Mouse (Mus musculus): ENCODE measurements around the gene Myrf. TPM values are rescaled to one million over a fixed set of nuclear protein-coding genes. Genes with fewer than 3 reads are reported as not detected.

Gene Myrf
- polyA plus RNA-seq, 1 experiment from 2014 or later: 16.2 TPM

- Histone ChIP-seq H3K9me3 (replicated peaks) (no peaks in the 10 kb centered on the region), H3K27me3 (replicated peaks) (peaks cover 3% of the 10 kb centered on the region; the same call in 1 of the 2 replicates), H3K36me3 (no peaks in the 10 kb centered on the region), H3K4me3 (no peak overlapping the region), H3K9ac (no peak overlapping the region), H3K4me2 (no peak overlapping the region), H3K27ac (ENCODE audit: poor library complexity, severe bottlenecking) (no peak overlapping the region), H3K4me1 (replicated peaks) (peaks cover 58% of the 10 kb centered on the region)
- 36% methylated on average over 5 of the region's 5 CpGs for WGBS
- ATAC-seq (ENCODE audit: insufficient number of reproducible peaks, low FRiP score): no peak
Measured at GRCm38 (mm10) chr19:10274056-10274455, 33.5 kb upstream of the Myrf start.

DNA sequence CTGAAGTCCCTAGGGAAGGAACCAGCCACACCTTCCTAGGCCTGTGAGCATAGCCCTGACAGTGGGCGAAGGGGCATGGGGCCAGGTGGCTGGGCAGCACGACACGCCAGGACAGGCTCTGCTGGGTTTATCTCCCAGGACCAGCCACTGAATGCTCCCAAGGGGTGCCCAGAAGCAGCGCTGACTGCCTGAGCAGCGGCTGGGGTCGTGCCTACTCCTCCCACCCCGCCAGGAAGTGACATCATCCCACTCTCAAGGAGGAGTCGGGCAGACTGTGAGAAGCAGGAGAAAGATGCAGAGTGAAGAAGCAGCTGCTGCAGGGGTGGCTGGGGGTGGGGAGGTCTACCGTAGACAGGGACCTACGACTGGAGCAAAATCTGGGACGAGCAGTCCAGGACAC, 32.2 kb upstream of the Myrf start:
- peaks cover 3% of the 10 kb centered on the region; the same call in 1 of the 2 replicates for H3K27me3 ChIP-seq (replicated peaks)
- H3K4me3 ChIP-seq: no peak overlapping the region
- 0 out of 2 replicates have a peak overlapping the region, but pooled peaks have one; percentile 9 for H3K27ac ChIP-seq (ENCODE audit: poor library complexity, severe bottlenecking)
- peaks cover 45% of the 10 kb centered on the region for H3K4me1 ChIP-seq (replicated peaks)
- peak overlapping the region; percentile 15; the same call in 1 of the 2 replicates for H3K4me2 ChIP-seq
- H3K36me3 ChIP-seq: no peaks in the 10 kb centered on the region
- no peaks in the 10 kb centered on the region for H3K9me3 ChIP-seq (replicated peaks)
- peak; percentile 53; the same call in 1 of the 2 replicates for ATAC-seq (ENCODE audit: insufficient number of reproducible peaks, low FRiP score)
- WGBS: 16% methylated on average over 11 of the region's 11 CpGs
- H3K9ac ChIP-seq: no peak overlapping the region

DNA sequence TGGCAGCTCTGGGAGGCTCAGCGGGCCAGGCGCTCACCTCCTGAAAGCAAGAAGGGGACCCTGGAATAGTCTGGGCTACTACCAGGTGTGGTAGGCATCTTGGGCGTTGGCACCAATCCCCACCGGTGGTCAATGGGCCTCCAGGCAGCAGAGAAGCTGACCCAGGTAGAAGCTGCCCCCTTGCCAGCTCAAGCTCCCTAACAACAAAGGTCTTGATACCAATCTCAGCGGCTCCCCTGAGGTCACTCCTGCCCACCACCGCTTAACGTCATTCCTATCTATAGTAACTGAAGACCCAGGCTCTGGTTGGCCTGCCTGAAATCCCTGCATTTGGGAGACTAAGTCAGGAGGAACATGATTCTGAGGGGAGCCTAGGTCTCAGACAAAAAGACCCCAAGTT, 31.0 kb upstream of the Myrf start:
- 82% methylated on average over 7 of the region's 7 CpGs for WGBS

GRCm38 (mm10) chr19:10270356-10270755, 29.8 kb upstream of the Myrf start:
- 76% methylated on average over 5 of the region's 5 CpGs for WGBS
- Histone ChIP-seq H3K4me3 (no peak overlapping the region), H3K36me3 (no peaks in the 10 kb centered on the region), H3K9ac (no peak overlapping the region), H3K4me2 (no peak overlapping the region), H3K4me1 (replicated peaks) (peaks cover 40% of the 10 kb centered on the region), H3K9me3 (replicated peaks) (no peaks in the 10 kb centered on the region), H3K27ac (ENCODE audit: poor library complexity, severe bottlenecking) (no peak overlapping the region), H3K27me3 (replicated peaks) (peaks cover 3% of the 10 kb centered on the region; the same call in 1 of the 2 replicates)
- ATAC-seq (ENCODE audit: insufficient number of reproducible peaks, low FRiP score): no peak

More for the DNA sequence above, 31.0 kb upstream of the Myrf start:
- no peak overlapping the region for H3K9ac ChIP-seq
- no peak overlapping the region for H3K4me3 ChIP-seq
- no peak overlapping the region for H3K27ac ChIP-seq (ENCODE audit: poor library complexity, severe bottlenecking)
- no peak overlapping the region for H3K4me2 ChIP-seq
- H3K36me3 ChIP-seq: no peaks in the 10 kb centered on the region
- no peaks in the 10 kb centered on the region for H3K9me3 ChIP-seq (replicated peaks)
- ATAC-seq (ENCODE audit: insufficient number of reproducible peaks, low FRiP score): no peak
- H3K4me1 ChIP-seq (replicated peaks): peaks cover 42% of the 10 kb centered on the region
- H3K27me3 ChIP-seq (replicated peaks): peaks cover 3% of the 10 kb centered on the region; the same call in 1 of the 2 replicates

DNA sequence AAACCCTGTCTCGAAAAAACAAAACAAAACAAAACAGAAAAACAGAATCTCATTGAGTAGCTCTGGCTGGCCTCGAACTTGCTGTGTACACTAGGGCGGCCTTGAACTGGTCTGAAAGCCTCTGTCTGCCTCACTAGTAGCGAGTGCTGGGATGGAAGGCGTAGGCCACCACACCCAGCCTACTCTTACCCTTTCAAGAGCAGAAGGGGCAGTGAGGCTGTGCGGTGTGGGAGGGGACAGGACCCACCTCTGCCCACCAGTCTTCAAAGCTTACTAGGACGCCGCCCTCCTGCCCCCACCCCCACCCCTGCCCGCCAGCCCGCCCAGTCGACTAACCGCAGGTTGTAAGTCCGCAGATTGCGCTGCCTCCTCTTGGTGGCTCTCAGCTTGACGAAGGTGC, 28.3 kb upstream of the Myrf start:
- no peak overlapping the region for H3K4me2 ChIP-seq
- no peaks in the 10 kb centered on the region for H3K9me3 ChIP-seq (replicated peaks)
- H3K4me3 ChIP-seq: no peak overlapping the region
- no peak overlapping the region for H3K27ac ChIP-seq (ENCODE audit: poor library complexity, severe bottlenecking)
- ATAC-seq (ENCODE audit: insufficient number of reproducible peaks, low FRiP score): no peak
- peaks cover 35% of the 10 kb centered on the region for H3K4me1 ChIP-seq (replicated peaks)
- no peaks in the 10 kb centered on the region for H3K36me3 ChIP-seq
- H3K27me3 ChIP-seq (replicated peaks): peaks cover 18% of the 10 kb centered on the region
- H3K9ac ChIP-seq: no peak overlapping the region
- WGBS: 73% methylated on average over 15 of the region's 15 CpGs

DNA sequence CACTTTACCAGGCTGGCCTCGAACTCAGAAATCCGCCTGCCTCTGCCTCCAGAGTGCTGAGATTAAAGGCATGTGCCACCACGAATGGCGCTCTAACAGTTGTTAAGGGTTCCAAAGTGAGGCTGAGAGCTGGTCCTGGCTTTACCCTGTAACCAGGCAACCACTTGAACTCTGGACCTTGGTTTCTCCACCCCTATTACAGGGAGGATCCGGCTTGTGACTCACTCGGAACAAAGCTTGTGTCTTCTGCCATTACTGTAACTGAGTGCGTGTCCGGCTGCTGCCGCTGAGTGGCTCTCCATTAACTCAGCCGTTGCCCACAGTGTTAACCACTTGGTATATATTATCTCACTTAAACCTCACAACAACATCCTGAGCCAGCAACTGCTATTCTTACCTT, 27.4 kb upstream of the Myrf start:
- WGBS: 82% methylated on average over 10 of the region's 10 CpGs
- Histone ChIP-seq H3K4me2 (no peak overlapping the region), H3K4me3 (no peak overlapping the region), H3K9ac (no peak overlapping the region), H3K36me3 (no peaks in the 10 kb centered on the region), H3K9me3 (replicated peaks) (no peaks in the 10 kb centered on the region), H3K27ac (ENCODE audit: poor library complexity, severe bottlenecking) (no peak overlapping the region), H3K27me3 (replicated peaks) (peaks cover 27% of the 10 kb centered on the region), H3K4me1 (replicated peaks) (peaks cover 26% of the 10 kb centered on the region)
- no peak for ATAC-seq (ENCODE audit: insufficient number of reproducible peaks, low FRiP score)

- Histone ChIP-seq H3K9me3 (replicated peaks) (no peaks in the 10 kb centered on the region), H3K4me3 (no peak overlapping the region), H3K27me3 (replicated peaks) (peaks cover 36% of the 10 kb centered on the region), H3K27ac (ENCODE audit: poor library complexity, severe bottlenecking) (no peak overlapping the region), H3K4me1 (replicated peaks) (peaks cover 17% of the 10 kb centered on the region), H3K4me2 (peak overlapping the region; percentile 26; the same call in 1 of the 2 replicates), H3K36me3 (no peaks in the 10 kb centered on the region), H3K9ac (no peak overlapping the region)
- WGBS: 21% methylated on average over 15 of the region's 15 CpGs
- ATAC-seq (ENCODE audit: insufficient number of reproducible peaks, low FRiP score): no peak
Measured at GRCm38 (mm10) chr19:10267057-10267456, 26.5 kb upstream of the Myrf start.

- peaks cover 10% of the 10 kb centered on the region for H3K4me1 ChIP-seq (replicated peaks)
- no peaks in the 10 kb centered on the region for H3K9me3 ChIP-seq (replicated peaks)
- no peak overlapping the region for H3K4me3 ChIP-seq
- no peaks in the 10 kb centered on the region for H3K36me3 ChIP-seq
- H3K4me2 ChIP-seq: peak overlapping the region; percentile 26; the same call in 1 of the 2 replicates
- no peak overlapping the region for H3K9ac ChIP-seq
- H3K27ac ChIP-seq (ENCODE audit: poor library complexity, severe bottlenecking): no peak overlapping the region
- peaks cover 41% of the 10 kb centered on the region for H3K27me3 ChIP-seq (replicated peaks)
- peak; percentile 29; the same call in 1 of the 2 replicates for ATAC-seq (ENCODE audit: insufficient number of reproducible peaks, low FRiP score)
- 19% methylated on average over 14 of the region's 14 CpGs for WGBS
Measured at GRCm38 (mm10) chr19:10266196-10266850, 25.8 kb upstream of the Myrf start.

- 60% methylated on average over 7 of the region's 7 CpGs for WGBS
- H3K9ac ChIP-seq: no peak overlapping the region
- no peak for ATAC-seq (ENCODE audit: insufficient number of reproducible peaks, low FRiP score)
- no peak overlapping the region for H3K27ac ChIP-seq (ENCODE audit: poor library complexity, severe bottlenecking)
- H3K4me2 ChIP-seq: no peak overlapping the region
- no peak overlapping the region for H3K4me3 ChIP-seq
- peaks cover 65% of the 10 kb centered on the region for H3K27me3 ChIP-seq (replicated peaks)
- peaks cover 4% of the 10 kb centered on the region; the same call in 1 of the 2 replicates for H3K4me1 ChIP-seq (replicated peaks)
- H3K9me3 ChIP-seq (replicated peaks): no peaks in the 10 kb centered on the region
- no peaks in the 10 kb centered on the region for H3K36me3 ChIP-seq
Measured at GRCm38 (mm10) chr19:10261369-10261768, 20.8 kb upstream of the Myrf start.

DNA sequence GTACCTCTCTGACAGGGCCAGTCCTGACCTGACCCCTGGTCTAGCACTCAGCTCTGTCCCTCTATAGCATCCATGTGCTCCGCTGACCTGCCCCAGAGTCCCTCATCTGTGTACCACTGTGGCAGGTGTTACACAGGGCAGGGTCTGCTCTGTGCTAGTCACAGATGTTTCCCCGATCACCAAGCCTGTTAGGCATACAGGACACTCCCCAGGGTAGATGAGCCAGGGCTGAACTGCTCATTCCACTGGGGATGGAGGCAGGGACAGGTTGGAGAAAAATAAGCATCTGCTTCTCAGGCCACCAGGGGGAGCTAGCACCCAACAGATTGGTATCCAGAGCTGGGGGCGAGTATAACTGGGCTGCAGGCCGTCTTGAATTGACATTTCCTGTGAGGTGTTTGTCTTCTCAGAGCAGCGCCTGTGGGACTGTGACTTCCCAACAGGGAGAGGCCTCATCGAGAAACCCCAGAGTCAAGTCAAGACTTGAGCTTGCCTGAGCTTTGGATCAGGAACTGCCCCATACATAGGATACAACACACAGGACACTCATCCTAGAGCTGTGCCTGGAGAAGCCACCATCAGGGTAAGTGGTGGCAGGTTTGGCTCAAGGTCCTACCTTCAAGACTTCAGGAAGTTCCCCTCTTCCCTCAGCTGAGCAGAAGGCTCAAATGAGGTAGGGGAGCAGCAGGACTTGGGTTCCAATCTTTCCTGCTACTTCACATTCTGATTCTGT, 17.9 kb upstream of the Myrf start:
- WGBS: 23% methylated on average over 6 of the region's 6 CpGs
- Histone ChIP-seq H3K9ac (no peak overlapping the region), H3K36me3 (no peaks in the 10 kb centered on the region), H3K4me1 (replicated peaks) (peaks cover 4% of the 10 kb centered on the region; the same call in 1 of the 2 replicates), H3K4me2 (no peak overlapping the region), H3K27me3 (replicated peaks) (peaks cover 47% of the 10 kb centered on the region), H3K4me3 (no peak overlapping the region), H3K9me3 (replicated peaks) (no peaks in the 10 kb centered on the region), H3K27ac (ENCODE audit: poor library complexity, severe bottlenecking) (no peak overlapping the region)
- ATAC-seq (ENCODE audit: insufficient number of reproducible peaks, low FRiP score): peak; percentile 46

DNA sequence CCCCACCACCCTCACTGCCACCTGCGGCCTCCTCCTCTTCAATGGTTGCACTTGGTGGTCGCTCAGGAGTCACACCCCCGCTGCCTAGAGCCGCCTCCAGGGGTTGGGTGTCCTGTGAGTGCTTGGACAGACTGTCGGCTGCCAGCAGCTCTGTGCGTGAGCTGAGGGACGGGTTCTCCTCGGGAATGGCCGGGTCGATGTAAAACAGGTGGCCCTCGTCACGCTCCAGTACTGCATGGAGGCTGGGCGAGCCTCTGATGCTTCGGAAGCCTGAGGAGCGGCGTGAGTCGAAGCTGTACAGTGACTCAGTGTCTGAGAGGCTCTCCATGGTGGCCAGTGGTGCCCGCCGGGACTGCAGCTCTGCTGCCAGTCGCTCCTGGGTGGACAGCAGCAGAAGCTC, 7.6 kb upstream of the Myrf start:
- peaks cover 45% of the 10 kb centered on the region for H3K27me3 ChIP-seq (replicated peaks)
- no peaks in the 10 kb centered on the region for H3K9me3 ChIP-seq (replicated peaks)
- no peak for ATAC-seq (ENCODE audit: insufficient number of reproducible peaks, low FRiP score)
- H3K36me3 ChIP-seq: no peaks in the 10 kb centered on the region
- peak overlapping the region; percentile 22 for H3K4me2 ChIP-seq
- peak overlapping the region; percentile 10; the same call in 1 of the 2 replicates for H3K9ac ChIP-seq
- 23% methylated on average over 20 of the region's 20 CpGs for WGBS
- H3K4me1 ChIP-seq (replicated peaks): peaks cover 20% of the 10 kb centered on the region
- no peak overlapping the region for H3K27ac ChIP-seq (ENCODE audit: poor library complexity, severe bottlenecking)
- peak overlapping the region; percentile 4; the same call in 1 of the 2 replicates for H3K4me3 ChIP-seq
